Mouse (Mus musculus): ENCODE data around the gene Rbck1. TPM values are rescaled to one million over a fixed set of nuclear protein-coding genes. Genes with fewer than 3 reads are reported as not detected.

Rbck1 gene
- polyA plus RNA-seq, 1 experiment from 2014 or later = 99.8 TPM

GRCm38 (mm10) chr2:152324842-152325241, 7.6 kb downstream of the Rbck1 start:
- WGBS = 92% methylated on average over 3 of the region's 3 CpGs
- no peaks in the 10 kb centered on the region for H3K9me3 ChIP-seq (replicated peaks)
- H3K9ac ChIP-seq (replicated peaks) = no peak overlapping the region
- H3K4me2 ChIP-seq = no peak overlapping the region
- no peak for ATAC-seq (ENCODE audit: low FRiP score)
- H3K4me3 ChIP-seq (replicated peaks) = no peak overlapping the region
- no peaks in the 10 kb centered on the region for H3K27me3 ChIP-seq (replicated peaks)
- no peak overlapping the region for H3K27ac ChIP-seq (replicated peaks)
- H3K36me3 ChIP-seq = peaks cover 88% of the 10 kb centered on the region
- peaks cover 6% of the 10 kb centered on the region; the same call in 1 of the 2 replicates for H3K4me1 ChIP-seq

DNA sequence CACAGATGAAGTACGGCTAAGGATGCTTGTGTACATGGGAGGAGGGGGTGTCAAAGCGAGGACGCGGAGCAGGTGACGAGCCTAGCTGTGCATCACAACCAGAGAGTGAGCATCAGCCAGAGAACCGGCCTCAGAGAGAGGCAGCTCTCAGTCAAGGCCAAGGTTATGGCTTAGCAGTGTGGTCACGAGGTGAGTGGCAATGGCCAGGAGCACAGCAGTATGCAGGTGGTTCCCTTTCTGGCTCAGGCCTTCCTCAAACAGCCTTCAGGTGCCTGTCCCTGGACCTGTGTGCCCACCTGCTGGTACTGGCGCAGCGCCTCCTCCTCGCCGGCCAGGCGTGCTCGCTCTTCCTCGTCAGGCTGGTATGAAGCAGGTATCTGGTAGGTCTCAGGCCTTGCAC, 8.5 kb downstream of the Rbck1 start:
- no peaks in the 10 kb centered on the region for H3K9me3 ChIP-seq (replicated peaks)
- no peak overlapping the region for H3K9ac ChIP-seq (replicated peaks)
- ATAC-seq (ENCODE audit: low FRiP score) = no peak
- no peaks in the 10 kb centered on the region for H3K27me3 ChIP-seq (replicated peaks)
- no peak overlapping the region for H3K4me3 ChIP-seq (replicated peaks)
- peaks cover 86% of the 10 kb centered on the region for H3K36me3 ChIP-seq
- 97% methylated on average over 14 of the region's 14 CpGs for WGBS
- H3K4me2 ChIP-seq = no peak overlapping the region
- H3K27ac ChIP-seq (replicated peaks) = no peak overlapping the region
- peaks cover under 1% of the 10 kb centered on the region; the same call in 1 of the 2 replicates for H3K4me1 ChIP-seq

DNA sequence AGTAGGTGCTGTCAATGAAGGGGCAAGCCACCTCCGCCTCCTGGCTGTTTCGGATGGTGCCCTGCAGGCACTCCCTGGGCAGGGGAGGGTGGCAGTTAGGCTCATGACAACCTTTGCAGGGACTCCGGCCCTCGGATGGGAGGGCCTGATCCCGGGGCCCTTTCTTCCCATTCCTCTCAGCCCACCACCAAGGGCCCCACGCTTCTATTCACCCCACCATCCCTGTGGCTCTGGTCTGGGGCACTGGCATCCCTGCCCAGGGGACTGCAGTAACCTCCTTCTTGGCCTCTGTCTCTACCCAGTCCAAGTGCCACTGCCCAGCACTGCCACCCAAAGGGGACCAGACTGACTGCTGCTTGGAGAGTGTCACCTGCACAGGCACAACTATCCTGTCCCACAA, 10.3 kb downstream of the Rbck1 start:
- Histone ChIP-seq H3K27ac (replicated peaks) (no peak overlapping the region), H3K27me3 (replicated peaks) (no peaks in the 10 kb centered on the region), H3K9me3 (replicated peaks) (no peaks in the 10 kb centered on the region), H3K4me2 (no peak overlapping the region), H3K4me3 (replicated peaks) (no peak overlapping the region), H3K9ac (replicated peaks) (no peak overlapping the region), H3K36me3 (peaks cover 91% of the 10 kb centered on the region), H3K4me1 (no peaks in the 10 kb centered on the region)
- WGBS = 99% methylated on average over 6 of the region's 6 CpGs
- ATAC-seq (ENCODE audit: low FRiP score) = no peak; the same call in 1 of the 2 replicates

DNA sequence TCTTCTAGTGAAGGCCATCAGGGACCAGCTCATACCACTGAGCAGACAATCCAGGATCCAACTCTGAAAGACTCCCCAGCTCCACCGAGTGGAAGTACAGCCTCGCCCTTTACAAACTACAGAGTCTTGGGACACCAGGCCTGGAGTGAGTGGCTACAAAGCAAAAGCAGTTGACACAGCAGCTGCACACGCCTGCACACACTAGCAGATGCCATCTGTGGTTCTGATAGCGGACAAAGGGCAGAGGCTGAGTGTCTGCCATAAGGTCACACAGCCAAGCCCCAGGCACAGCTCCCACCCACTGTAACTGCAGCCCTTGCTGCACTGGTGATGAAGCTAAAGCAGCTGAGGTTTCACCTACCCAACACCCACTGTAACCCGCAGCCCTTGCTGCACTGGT, 10.9 kb downstream of the Rbck1 start:
- 94% methylated on average over 5 of the region's 5 CpGs for WGBS
- H3K4me2 ChIP-seq = no peak overlapping the region
- no peak overlapping the region for H3K9ac ChIP-seq (replicated peaks)
- no peaks in the 10 kb centered on the region for H3K27me3 ChIP-seq (replicated peaks)
- no peaks in the 10 kb centered on the region for H3K9me3 ChIP-seq (replicated peaks)
- no peak overlapping the region for H3K27ac ChIP-seq (replicated peaks)
- H3K4me3 ChIP-seq (replicated peaks) = no peak overlapping the region
- H3K36me3 ChIP-seq = peaks cover 91% of the 10 kb centered on the region
- H3K4me1 ChIP-seq = no peaks in the 10 kb centered on the region
- ATAC-seq (ENCODE audit: low FRiP score) = no peak

DNA sequence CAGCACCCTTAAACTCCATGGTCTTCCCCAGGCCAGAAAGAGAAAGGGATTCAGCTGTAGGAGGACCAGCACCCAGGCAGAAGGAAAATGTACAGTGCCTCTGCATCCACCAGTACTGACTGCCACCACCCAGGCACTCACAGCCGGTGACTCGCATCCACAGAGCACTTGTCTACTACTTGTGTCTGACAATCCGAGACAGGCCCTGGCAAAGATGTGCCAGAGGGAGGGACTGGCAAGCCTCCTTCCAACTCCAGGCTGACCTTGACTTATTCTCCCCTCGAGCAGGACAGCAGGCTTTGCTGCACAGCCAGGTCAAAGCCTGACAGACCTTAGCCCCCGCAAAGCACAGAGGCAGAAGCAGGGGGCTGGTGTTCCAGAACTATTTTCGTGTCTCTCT, 15.4 kb downstream of the Rbck1 start:
- 91% methylated on average over 6 of the region's 6 CpGs for WGBS
- H3K36me3 ChIP-seq = peaks cover 88% of the 10 kb centered on the region

GRCm38 (mm10) chr2:152313926-152314325, 18.5 kb downstream of the Rbck1 start:
- H3K36me3 ChIP-seq = peaks cover 91% of the 10 kb centered on the region
- no peaks in the 10 kb centered on the region for H3K27me3 ChIP-seq (replicated peaks)
- ATAC-seq (ENCODE audit: low FRiP score) = no peak
- H3K4me3 ChIP-seq (replicated peaks) = no peak overlapping the region
- H3K9me3 ChIP-seq (replicated peaks) = no peaks in the 10 kb centered on the region
- H3K4me2 ChIP-seq = no peak overlapping the region
- H3K9ac ChIP-seq (replicated peaks) = no peak overlapping the region
- H3K27ac ChIP-seq (replicated peaks) = no peak overlapping the region
- 91% methylated on average over 6 of the region's 6 CpGs for WGBS
- no peaks in the 10 kb centered on the region for H3K4me1 ChIP-seq

More for the DNA sequence above, 15.4 kb downstream of the Rbck1 start:
- ATAC-seq (ENCODE audit: low FRiP score) = no peak
- H3K27ac ChIP-seq (replicated peaks) = no peak overlapping the region
- H3K27me3 ChIP-seq (replicated peaks) = no peaks in the 10 kb centered on the region
- no peak overlapping the region for H3K9ac ChIP-seq (replicated peaks)
- H3K4me3 ChIP-seq (replicated peaks) = no peak overlapping the region
- H3K9me3 ChIP-seq (replicated peaks) = no peaks in the 10 kb centered on the region
- H3K4me2 ChIP-seq = no peak overlapping the region
- no peaks in the 10 kb centered on the region for H3K4me1 ChIP-seq

DNA sequence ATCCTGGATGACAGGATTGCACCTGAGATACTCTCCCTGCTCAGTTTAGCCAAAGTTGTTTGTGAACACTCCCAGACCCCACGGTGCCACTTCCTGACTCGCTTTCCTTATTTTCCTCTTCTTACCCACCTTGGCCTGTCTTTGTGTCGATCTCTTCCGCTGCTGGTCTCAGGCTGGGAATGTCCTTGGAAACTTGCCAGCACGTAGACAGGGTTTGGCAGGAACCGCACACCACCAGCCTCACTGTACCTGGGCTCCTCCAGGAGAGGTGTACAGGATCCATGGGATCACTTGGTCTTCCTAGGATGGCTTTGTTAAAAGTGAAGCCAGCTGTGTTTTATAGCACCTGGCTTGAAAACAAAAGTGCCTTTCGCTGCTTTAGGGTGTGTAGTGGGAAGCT, 19.5 kb downstream of the Rbck1 start:
- H3K4me2 ChIP-seq = no peak overlapping the region
- H3K27me3 ChIP-seq (replicated peaks) = no peaks in the 10 kb centered on the region
- H3K9me3 ChIP-seq (replicated peaks) = no peaks in the 10 kb centered on the region
- H3K27ac ChIP-seq (replicated peaks) = no peak overlapping the region
- no peaks in the 10 kb centered on the region for H3K4me1 ChIP-seq
- H3K9ac ChIP-seq (replicated peaks) = no peak overlapping the region
- H3K36me3 ChIP-seq = peaks cover 91% of the 10 kb centered on the region
- ATAC-seq (ENCODE audit: low FRiP score) = no peak
- WGBS = 74% methylated on average over 7 of the region's 7 CpGs
- H3K4me3 ChIP-seq (replicated peaks) = no peak overlapping the region

DNA sequence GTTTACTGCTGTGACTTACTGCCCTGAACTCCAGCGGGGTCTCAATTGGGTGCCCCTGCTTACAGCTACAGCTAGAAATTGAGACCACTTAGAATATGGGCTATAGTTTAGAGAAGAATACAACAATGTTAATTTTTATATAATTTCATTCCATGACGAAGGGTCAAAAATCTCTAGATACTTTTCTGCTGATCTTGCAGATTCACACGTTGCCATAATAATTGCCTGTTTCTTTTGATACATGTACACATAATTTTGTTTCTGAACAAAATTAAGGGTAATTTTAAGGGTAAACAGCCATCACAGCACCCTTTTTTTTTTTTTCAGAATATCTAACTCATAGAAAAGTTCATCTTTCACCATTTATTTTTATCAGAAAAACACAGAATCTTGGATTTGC, 25.3 kb downstream of the Rbck1 start:
- ATAC-seq (ENCODE audit: low FRiP score) = no peak

GRCm38 (mm10) chr2:152305480-152305879, 27.0 kb downstream of the Rbck1 start:
- Histone ChIP-seq H3K9ac (replicated peaks) (no peak overlapping the region), H3K4me3 (replicated peaks) (no peak overlapping the region), H3K36me3 (peaks cover 83% of the 10 kb centered on the region), H3K9me3 (replicated peaks) (no peaks in the 10 kb centered on the region), H3K27ac (replicated peaks) (no peak overlapping the region), H3K4me2 (no peak overlapping the region), H3K27me3 (replicated peaks) (no peaks in the 10 kb centered on the region), H3K4me1 (no peaks in the 10 kb centered on the region)
- ATAC-seq (ENCODE audit: low FRiP score) = no peak
- WGBS = 97% methylated on average over 6 of the region's 6 CpGs

More for the DNA sequence above, 25.3 kb downstream of the Rbck1 start:
- Histone ChIP-seq H3K4me3 (replicated peaks) (no peak overlapping the region), H3K27ac (replicated peaks) (no peak overlapping the region), H3K36me3 (peaks cover 92% of the 10 kb centered on the region), H3K9ac (replicated peaks) (no peak overlapping the region), H3K9me3 (replicated peaks) (no peaks in the 10 kb centered on the region), H3K4me2 (no peak overlapping the region), H3K27me3 (replicated peaks) (no peaks in the 10 kb centered on the region), H3K4me1 (no peaks in the 10 kb centered on the region)
- 94% methylated on average over 3 of the region's 3 CpGs for WGBS

DNA sequence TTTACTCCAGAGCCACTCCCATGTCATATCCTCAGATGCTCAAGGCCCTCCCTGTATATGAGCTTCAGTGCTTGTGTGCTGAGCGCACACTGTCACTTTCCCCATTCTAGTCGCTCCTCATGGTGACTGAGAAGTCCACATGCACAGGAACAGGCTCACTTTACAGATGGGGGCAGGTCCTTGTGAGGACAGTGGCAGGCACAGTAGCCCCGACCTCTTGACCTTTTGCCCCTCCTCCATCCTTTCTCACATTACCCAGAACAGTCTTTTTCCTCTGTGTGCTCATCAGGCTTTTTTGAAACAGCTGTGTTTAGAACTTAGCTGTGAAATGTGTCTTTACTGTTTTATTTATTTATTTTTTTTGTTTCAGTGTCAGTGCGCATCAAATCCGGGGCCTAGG, 28.7 kb downstream of the Rbck1 start:
- Histone ChIP-seq H3K27me3 (replicated peaks) (no peaks in the 10 kb centered on the region), H3K4me1 (no peaks in the 10 kb centered on the region), H3K9me3 (replicated peaks) (no peaks in the 10 kb centered on the region), H3K27ac (replicated peaks) (no peak overlapping the region), H3K4me2 (no peak overlapping the region), H3K4me3 (replicated peaks) (no peak overlapping the region), H3K36me3 (peaks cover 67% of the 10 kb centered on the region), H3K9ac (replicated peaks) (no peak overlapping the region)
- ATAC-seq (ENCODE audit: low FRiP score) = no peak
- 69% methylated on average over 5 of the region's 5 CpGs for WGBS

- Histone ChIP-seq H3K4me2 (no peak overlapping the region), H3K4me1 (no peaks in the 10 kb centered on the region), H3K4me3 (replicated peaks) (no peak overlapping the region), H3K9me3 (replicated peaks) (no peaks in the 10 kb centered on the region), H3K9ac (replicated peaks) (no peak overlapping the region), H3K27ac (replicated peaks) (no peak overlapping the region), H3K36me3 (peaks cover 58% of the 10 kb centered on the region), H3K27me3 (replicated peaks) (no peaks in the 10 kb centered on the region)
- 94% methylated on average over 2 of the region's 2 CpGs for WGBS
- no peak for ATAC-seq (ENCODE audit: low FRiP score)
Measured at GRCm38 (mm10) chr2:152302862-152303261, 29.6 kb downstream of the Rbck1 start.

DNA sequence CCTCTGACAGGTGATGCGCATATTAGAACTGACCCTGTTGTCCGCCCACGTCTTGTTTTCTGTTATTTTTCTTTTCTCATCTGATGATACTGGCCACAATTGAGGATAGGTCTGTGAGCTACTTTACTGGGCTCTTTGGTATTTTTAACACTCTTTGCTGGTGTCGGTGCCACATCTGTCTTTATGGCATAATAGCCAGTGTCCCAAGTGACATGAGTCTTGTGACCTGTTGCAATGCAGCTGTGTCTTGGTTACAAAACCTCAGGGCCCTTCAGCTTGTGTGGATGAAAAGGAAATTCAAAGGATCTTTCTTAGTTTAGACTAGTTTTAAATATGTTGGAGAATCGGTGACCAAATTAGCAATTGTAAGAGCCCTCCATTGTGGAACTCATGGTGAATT, 37.9 kb downstream of the Rbck1 start:
- Histone ChIP-seq H3K4me3 (replicated peaks) (peak overlapping the region; percentile 97), H3K4me1 (peaks cover 28% of the 10 kb centered on the region), H3K9ac (replicated peaks) (peak overlapping the region; percentile 100), H3K9me3 (replicated peaks) (no peaks in the 10 kb centered on the region), H3K4me2 (peak overlapping the region; percentile 70), H3K36me3 (no peaks in the 10 kb centered on the region), H3K27me3 (replicated peaks) (no peaks in the 10 kb centered on the region), H3K27ac (replicated peaks) (no peak overlapping the region)
- no peak for ATAC-seq (ENCODE audit: low FRiP score)
- WGBS = 33% methylated on average over 5 of the region's 5 CpGs
